Mouse (Mus musculus): ENCODE results near the gene Dll4.

Gene Dll4

DNA sequence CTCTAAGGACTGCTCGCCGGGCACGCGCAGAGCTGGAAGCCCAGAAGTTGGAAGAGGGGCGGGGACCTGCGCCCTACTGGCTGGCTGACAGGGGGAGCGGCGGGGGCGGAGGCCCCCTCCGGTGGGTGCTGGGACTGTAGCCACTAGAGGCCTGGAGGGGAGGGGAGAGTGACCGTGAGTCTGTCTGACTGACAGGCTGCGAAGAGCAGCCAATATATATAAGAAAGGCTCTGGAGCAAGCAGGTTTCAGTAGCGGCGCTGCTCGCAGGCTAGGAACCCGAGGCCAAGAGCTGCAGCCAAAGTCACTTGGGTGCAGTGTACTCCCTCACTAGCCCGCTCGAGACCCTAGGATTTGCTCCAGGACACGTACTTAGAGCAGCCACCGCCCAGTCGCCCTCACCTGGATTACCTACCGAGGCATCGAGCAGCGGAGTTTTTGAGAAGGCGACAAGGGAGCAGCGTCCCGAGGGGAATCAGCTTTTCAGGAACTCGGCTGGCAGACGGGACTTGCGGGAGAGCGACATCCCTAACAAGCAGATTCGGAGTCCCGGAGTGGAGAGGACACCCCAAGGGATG, at the start of gene Dll4:
Gene Dll4 (plus strand): TSS at position 217 of the 576 bp plus-strand sequence.
- DNase-seq (ENCODE audit: extremely low read depth, low read depth, low spot score), result no peak

DNA sequence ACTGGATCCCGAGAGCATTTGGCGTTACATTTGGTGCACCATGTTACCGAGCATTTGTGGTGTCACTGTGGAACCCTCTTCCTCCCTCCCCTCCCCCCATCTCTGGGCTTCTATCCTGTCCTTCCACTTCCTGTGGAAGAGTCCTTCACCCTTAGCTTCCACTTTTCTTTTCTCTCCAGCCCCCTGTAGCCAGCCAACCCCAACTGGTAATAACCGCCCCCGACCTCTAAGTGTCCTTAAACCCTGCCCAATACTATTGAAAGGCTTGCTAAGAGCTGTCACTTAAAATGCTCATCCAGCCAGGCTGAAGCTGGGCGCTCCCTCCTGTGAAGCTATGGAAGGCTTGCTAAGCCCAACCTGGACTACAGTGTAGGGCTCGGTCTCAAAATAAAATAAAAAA, 48.7 kb upstream of the Dll4 start:
- DNase-seq (ENCODE audit: extremely low read depth, low read depth, low spot score), result no peak

DNA sequence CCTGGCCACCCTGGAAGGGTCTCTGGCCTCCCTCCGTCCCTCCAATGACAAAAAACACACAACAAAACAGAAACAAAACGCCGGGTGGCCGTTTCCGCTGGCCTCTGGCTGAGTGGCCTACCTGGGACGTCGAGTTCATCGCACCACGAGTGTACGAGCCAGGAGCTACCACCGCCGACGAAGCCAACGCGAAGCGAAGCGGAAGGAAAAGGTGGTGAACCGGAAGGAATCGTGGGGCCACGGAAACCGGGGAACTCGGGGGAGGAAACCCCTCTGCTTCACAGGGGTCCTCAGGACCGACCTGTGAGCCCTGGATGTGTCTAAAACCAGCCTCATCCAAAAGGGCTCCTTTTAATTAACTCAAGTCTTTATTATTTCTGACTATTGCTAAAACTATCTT, 47.8 kb upstream of the Dll4 start:
- no peak for DNase-seq (ENCODE audit: extremely low read depth, low read depth, low spot score)

DNA sequence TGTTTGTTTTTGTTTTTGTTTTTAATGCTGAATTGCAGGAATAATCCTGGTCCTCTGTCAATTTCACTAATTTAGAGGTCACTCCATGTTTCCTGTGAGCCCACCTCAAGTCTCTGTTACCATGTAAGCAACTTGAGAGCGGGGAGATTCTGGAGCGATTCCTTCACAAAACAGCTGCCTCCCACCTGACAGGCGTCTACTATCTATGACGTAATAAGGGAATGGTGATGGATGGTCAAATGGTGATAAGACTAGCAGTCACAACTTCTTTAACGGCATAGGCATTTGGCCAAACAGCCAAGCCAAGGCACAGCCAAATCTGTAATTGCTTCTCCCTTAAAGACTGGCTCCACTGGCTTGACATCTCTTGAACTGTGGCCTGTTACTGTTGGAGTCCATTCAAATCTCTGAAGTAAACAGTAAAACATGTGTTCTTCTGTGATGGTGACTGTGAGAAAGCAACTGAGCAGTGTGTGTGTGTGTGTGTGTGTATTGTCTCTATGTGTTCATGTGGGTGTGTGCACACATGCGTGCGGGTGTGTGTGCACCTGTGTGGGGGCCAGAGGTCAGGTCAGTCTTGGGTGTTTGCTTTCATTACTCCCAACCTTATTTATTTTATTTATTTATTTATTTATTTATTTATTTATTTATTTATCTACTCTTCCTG, 43.6 kb upstream of the Dll4 start:
- DNase-seq (ENCODE audit: extremely low read depth, low read depth, low spot score), result no peak

DNA sequence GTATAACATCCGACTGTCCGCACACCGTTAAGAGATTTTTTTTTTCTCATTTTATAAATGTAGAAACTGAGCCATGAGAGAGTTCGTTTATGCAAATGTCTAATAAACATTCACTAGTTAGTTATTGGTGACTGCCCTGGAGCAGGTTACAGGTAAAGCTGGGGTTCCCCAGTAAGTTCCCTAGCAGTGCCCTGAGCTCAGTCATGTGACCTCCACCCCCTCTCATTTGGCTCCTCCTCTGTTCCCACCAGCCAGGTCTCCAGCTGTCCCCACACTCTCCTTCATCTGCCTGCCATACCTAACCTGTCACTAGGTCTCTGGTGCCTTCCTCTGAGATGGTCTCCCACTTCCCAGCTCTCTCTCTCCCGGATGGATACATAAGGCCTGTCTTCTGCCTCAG, 38.2 kb upstream of the Dll4 start:
- no peak for DNase-seq (ENCODE audit: extremely low read depth, low read depth, low spot score)

DNA sequence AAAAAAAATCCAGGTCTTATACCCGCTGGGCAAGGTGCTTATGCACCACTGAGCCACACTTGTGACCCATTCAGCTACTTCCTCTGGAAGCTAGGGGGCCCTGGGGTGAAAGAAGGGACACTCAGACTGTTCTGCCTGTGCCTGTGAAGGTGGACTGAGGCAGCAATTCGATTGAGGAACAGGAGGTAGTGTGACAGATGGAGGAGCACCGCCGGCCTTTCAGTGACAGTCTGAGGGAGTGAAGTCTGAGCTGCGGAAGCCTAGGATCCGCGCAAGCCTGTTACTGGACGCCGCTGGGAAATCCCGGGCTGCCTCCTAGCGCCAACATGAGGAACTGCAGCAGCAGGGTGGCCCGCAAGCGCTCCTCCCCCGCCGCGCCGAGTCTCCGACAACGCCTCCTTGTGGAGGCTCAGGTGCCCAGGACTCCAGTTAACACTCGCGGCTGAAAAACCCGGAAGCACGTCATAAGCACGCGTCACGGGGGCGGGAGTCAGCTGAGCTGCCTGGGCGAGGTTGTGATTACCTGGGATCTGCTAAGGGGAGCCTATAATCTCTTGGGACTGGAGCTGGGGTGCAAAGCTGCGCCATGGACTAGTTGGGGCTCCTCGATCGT, 37.2 kb upstream of the Dll4 start, which contains the start of gene Vps18:
Gene Vps18 (plus strand): TSS at position 471 of the 613 bp plus-strand sequence.
- DNase-seq (ENCODE audit: extremely low read depth, low read depth, low spot score), result peak; percentile 39

DNA sequence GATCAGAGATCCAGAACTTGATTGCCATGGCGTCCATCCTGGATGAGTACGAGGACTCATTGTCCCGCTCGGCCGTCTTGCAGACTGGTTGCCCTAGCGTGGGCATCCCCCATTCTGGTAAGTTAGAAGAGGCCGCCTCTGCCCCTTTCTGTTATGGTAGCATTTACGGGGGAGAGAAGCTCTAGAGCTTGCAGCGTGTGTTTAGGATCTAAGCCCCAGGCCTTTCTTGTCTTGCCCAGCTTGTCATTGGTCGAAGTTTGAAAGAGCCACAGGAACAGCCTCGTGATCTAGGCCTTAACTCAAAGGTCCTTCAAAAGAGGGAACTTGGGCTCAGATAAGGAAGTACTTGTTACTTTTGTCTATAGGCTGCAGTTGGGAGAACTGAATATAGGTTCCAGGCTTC, 36.6 kb upstream of the Dll4 start:
- no peak for DNase-seq (ENCODE audit: extremely low read depth, low read depth, low spot score)

DNA sequence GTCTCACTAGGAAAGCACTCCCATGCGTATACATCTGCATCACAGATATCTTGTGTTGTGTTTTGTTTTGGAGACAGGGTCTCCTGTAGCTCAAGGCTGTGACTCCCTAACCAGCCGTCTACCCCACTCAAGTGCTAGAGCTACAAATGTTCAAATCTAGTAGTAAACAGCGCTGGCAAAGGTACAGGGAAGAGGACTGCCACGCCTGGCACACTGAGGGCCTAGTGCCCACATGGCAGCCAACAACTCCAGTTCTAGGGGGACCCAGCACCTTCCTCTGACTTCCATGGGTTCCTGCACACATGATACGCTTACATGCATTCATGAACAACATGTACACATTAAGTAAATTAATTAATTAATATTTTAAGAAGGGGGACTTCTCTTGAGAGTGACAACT, 33.3 kb upstream of the Dll4 start:
- no peak for DNase-seq (ENCODE audit: extremely low read depth, low read depth, low spot score)

DNA sequence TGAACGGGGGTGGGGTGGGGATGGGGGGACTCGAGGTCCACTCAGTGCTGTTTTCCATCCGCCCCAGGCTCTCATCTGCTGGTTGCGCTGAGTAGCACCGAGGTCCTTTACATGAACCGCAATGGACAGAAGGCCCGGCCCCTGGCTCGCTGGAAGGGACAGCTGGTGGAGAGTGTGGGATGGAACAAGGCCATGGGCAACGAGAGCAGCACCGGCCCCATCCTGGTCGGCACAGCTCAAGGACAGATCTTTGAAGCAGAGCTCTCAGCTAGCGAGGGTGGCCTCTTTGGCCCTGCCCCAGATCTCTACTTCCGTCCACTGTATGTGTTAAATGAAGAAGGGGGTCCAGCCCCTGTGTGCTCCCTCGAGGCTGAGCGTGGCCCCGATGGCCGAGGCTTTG, 32.7 kb upstream of the Dll4 start:
- DNase-seq (ENCODE audit: extremely low read depth, low read depth, low spot score), result no peak

DNA sequence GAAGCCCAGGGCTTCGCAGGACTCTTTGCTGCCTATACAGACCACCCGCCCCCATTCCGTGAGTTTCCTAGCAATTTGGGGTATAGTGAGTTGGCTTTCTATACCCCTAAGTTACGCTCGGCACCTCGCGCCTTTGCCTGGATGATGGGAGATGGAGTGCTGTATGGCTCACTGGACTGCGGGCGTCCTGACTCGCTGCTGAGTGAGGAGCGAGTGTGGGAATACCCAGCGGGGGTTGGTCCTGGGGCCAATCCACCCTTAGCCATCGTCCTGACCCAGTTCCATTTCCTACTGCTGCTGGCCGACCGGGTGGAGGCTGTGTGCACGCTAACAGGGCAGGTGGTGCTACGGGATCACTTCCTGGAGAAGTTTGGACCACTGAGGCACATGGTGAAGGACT, 32.3 kb upstream of the Dll4 start:
- no peak for DNase-seq (ENCODE audit: extremely low read depth, low read depth, low spot score)

DNA sequence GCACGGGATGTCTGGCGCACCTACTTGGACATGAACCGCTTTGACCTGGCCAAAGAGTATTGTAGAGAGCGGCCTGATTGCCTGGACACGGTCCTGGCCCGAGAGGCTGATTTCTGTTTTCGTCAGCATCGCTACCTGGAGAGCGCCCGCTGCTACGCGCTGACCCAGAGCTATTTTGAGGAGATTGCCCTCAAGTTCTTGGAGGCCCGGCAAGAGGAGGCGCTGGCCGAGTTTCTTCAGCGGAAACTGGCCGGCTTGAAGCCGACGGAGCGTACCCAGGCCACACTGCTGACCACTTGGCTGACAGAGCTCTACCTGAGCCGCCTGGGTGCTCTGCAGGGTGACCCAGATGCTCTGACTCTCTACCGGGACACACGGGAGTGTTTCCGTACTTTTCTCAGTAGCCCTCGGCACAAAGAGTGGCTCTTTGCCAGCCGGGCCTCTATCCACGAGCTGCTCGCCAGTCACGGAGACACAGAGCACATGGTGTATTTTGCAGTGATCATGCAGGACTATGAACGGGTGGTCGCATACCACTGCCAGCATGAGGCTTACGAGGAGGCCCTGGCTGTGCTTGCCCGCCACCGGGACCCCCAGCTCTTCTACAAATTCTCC, 31.7 kb upstream of the Dll4 start:
- no peak for DNase-seq (ENCODE audit: extremely low read depth, low read depth, low spot score)

DNA sequence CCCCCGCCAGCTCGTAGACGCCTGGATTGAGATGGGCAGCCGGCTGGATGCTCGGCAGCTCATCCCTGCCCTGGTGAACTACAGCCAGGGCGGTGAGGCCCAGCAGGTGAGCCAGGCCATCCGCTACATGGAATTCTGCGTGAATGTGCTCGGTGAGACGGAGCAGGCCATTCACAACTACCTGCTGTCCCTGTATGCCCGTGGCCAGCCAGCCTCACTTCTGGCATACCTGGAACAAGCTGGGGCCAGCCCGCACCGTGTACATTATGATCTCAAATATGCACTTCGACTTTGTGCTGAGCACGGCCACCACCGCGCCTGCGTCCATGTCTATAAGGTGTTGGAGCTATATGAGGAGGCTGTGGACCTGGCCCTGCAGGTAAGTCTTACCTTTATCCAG, 31.2 kb upstream of the Dll4 start:
- no peak for DNase-seq (ENCODE audit: extremely low read depth, low read depth, low spot score)

DNA sequence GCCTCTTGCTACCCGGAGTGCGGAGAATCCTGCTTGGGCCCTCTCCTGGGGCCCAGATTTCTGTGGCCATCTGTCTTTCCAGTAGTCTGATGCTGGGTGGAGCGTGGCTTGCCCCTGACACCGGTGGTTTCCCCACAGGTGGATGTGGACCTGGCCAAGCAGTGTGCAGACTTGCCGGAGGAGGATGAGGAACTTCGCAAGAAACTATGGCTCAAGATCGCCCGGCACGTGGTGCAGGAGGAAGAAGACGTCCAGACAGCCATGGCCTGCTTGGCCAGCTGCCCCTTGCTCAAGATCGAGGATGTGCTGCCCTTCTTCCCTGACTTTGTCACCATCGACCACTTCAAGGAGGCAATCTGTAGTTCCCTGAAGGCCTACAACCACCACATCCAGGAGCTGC, 28.8 kb upstream of the Dll4 start:
- DNase-seq (ENCODE audit: extremely low read depth, low read depth, low spot score), result no peak

DNA sequence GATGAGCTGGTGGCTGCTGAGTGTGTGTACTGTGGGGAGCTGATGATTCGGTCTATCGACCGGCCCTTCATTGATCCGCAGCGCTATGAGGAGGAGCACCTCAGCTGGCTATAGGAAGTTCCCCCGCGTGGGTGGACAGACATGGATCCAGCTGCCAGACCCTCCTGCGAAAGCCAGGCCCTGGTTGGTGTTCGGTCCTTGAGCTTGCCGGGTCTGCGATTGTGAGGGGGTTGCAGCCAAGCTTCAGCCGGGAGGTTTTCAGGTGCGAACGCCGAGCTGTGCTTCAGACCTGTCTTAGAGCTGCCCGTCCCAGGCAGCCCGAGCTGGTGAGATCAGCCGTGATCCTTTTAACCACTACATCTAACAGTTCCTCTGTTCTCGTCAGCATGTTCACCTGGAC, 28.1 kb upstream of the Dll4 start:
- no peak for DNase-seq (ENCODE audit: extremely low read depth, low read depth, low spot score)

DNA sequence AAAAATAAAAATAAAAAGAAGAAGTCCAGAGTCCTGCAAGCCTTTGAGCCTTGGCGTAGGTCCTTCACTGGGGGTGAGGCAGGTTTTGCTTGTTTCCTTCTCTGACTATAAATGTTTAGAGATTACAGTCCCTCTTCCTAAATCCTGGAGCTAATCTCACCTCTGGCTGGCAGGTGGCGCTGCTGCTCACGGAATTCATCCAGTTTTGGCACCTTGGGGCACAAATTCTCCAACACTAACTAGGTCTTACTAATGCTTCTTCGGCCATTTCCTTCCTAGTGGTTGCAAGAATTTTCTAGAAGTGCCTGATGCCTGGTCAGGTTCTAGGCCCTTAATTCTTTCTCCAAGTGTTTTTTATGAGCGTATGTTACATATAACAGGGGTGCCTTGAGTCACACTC, 27.3 kb upstream of the Dll4 start:
- DNase-seq (ENCODE audit: extremely low read depth, low read depth, low spot score), result no peak

DNA sequence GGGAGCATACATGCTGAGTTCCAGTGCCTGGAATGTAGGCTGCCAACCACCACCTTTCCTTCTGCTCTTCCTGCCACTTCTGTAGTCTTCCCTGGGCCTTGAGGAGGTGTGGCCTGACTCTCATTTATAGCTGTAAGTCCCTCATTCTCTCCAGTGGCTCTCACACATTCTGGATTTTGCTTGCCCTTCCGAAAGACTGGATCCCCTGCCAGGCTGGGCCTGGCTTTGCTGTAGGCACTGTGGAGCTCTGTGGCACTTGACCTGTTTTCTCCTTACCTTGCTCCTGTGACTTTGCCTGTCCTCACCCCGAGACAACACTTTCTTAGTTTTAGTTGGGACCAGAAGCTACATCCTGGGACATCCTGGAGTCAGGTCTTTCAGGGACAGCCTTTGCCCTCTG, 26.7 kb upstream of the Dll4 start:
- no peak for DNase-seq (ENCODE audit: extremely low read depth, low read depth, low spot score)

DNA sequence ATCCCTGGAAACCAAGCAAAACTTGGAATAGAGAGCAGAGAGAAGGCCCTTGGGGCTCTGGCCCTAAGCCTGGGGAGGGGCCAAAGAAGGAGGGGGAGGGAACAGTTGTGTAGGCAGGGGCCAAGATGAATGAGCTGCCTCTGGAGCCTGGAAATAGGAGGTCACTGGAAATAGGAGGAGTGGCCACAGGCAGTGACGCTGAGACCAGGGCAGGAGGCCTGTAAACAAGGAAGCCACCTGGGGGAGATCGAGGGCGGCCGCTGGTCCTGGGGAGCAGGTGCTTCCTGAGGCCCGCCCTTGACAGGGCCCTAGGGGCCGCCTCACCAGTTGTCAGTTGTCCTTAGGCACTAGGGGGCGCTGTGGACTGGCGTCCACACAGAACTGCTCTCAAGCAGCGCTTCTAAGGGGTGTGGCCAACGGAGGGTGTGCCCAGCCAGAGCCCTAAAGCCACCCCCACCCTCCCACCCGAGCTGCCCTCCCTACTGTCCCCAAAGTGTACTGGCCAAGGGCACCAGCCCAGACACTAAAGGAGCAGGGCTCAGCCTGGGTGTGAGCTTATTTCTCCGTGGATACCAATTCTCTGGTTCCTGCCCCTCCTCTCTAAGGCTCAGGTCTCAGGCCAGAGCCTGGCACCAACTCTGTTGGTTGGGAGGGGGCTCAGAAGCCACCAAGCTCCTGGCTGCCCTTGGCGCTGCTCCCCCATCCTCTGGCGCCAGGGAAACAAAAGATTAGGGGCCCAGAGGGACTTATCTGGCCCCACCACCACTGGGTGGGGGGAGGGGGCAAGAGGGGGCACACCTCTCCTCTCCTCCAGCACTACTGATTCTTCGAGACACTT, 25.4 kb upstream of the Dll4 start:
- DNase-seq (ENCODE audit: extremely low read depth, low read depth, low spot score), result no peak

DNA sequence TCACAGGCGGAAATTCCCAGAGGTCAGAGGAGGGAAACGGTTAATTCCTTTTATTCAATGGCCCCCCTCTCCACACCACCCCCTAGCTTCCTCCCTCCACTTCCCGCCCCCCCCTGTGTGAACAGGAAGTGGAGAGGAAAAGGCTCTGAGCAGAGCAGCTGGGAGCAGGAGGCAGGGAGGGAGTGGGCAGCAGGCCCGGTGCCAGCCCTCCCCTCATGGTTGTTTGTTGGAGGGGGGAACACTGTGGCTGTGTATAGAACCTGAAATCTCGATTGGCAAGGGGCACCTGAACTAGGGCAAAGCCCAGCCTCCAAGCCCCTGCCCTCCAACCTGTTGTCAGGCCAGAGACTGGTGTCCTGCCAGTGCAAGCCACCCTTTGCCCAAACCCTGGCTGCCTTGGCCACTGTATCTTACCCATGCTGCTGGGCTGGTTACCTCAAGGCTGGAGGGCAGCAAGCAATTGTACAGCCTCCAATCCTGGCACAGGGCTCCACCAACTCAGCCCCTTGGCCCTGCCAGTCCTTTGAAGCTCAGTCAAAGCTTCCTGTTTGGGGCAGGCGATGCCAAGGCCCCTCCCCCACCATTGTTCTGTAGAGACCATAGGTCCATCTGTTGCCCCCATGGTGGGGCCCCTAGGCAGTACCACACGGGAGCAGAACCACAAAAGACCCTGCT, 24.6 kb upstream of the Dll4 start:
- DNase-seq (ENCODE audit: extremely low read depth, low read depth, low spot score), result no peak

DNA sequence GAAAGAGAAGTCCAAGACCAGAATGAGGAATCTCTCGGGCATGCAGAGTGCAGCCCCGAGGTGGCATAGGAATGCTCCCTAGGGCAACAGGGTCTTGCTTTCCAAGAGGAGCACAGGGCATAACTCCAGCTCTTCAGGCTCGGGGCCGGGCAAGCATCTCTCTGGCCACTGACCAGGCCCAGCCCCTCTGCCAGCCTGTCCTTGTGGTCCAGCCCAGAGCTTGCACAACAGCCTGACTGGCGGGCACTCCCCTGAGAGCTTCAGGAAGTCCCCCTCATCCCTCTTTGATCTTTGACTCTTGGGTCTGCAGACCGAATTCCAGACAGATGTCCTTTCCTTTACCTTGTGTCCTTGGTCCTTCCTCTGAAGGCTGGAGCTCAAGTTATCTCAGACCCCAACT, 22.7 kb upstream of the Dll4 start:
- no peak for DNase-seq (ENCODE audit: extremely low read depth, low read depth, low spot score)

DNA sequence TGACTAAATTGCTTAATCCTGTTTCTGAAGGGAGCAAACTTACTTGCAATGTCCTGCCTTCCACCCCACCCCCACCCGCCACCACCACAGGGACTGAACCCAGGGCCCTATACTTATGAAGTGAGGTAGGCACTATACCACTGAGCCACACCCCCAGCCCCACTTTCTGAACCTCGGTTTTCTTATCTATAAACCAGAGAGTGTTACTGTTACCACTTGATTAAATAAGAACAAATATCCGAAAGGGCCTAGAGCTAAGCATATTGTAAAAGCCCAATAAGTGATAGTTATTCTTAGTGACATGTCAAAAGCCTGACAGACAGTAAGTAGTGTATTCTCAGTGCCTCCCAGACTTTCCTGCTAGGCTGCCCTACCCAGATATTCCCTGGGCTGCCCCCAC, 21.2 kb upstream of the Dll4 start:
- no peak for DNase-seq (ENCODE audit: extremely low read depth, low read depth, low spot score)

DNA sequence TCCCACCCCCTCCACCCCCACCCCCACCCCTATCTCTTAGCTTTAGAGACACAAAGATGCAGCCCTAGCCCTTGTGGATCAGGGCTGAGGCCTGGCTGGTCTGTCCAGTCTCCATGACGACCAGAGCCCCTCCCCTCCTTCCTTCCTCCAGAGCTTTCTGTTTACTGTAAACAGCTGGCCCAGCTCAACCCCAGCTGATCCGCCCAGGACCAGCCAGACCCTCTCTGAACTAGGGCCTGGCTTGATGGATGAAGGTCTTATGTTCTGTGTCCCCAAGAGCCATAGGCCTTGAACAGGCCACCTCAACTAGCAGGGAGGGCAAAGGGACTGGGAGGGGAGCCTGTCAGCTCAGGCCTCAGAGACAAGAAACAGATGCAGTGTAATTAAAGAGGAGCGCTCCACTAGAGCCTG, 20.8 kb upstream of the Dll4 start:
- no peak for DNase-seq (ENCODE audit: extremely low read depth, low read depth, low spot score)

Measured in fat pad, adult 2 months (tissue).